Mouse (Mus musculus) cerebellum, adult 8-10 months (tissue): ENCODE measurements around the gene Fth1.
"Not testable (repeated sequence)": the region's sequence is repeated elsewhere in the genome, so short reads cannot be mapped to it uniquely, and the experiment has no call there.

ENCODE experiments used
- DNase-seq: peaks from one replicate; pipeline ENCODE4 v3.0.0; 2022

The Fth1 gene

DNA sequence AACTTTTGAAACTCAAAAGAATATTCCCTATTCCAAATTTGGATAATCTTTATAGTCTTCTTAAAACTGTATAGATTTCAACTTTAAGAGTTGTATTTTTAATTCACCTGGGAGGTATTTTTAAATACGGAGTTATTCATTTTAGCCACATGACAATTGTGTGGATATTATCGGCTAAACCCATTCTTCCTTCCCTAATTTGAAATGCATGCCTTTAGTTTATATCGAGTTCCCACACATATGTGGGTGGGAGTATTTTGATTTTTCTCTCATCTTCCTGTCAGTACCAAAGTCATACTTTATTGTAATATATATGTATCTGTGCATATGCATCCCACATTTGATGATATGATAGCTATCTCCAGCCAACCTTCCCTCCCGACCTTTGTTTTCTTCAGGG, at the start of gene Fth1:
Gene Fth1, plus strand, starts transcription at position 341 of the 400 bp plus-strand sequence.
- DNase-seq = no peak

DNA sequence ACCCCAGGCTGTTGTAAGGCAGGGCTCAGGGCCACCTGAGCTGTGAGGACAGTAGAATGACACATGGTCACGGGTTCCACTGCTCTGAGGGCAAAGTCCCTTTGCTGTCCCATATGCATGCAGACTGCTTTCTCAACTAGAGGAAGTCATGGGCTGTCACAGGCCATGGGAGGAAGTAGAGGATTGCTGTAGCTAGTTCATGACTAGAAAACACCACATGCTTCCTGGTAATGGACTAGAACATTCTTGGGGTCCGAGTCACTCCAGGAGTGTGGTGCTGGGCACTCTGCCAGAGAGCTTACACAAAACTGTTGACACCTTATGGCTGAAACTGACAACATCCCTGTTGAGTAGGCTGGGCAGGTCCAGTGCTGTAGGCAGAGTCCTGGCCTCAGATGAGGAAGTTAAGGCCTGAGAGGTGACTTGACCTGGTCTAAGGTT, 49.2 kb upstream of the Fth1 start:
- not testable (repeated sequence) for DNase-seq

DNA sequence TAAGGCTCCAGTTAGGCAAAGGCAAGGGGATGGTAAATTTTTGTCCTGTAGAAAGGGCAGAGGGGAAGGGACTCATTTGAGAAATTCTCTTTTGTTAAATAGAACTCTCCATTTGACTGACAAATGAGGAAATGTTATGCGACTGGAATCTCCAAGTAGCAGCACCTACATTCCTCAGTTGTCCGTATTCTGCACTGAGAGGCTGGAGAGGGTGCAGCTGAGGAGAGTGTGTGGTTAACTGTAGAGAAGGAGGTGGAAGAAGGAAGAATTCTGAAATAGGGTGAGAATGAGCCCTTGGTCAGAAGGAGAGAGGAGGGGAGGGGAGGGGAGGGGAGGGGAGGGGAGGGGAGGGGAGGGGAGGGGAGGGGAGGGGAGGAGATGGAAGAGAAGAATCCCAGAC, 46.5 kb upstream of the Fth1 start:
- DNase-seq = no peak

DNA sequence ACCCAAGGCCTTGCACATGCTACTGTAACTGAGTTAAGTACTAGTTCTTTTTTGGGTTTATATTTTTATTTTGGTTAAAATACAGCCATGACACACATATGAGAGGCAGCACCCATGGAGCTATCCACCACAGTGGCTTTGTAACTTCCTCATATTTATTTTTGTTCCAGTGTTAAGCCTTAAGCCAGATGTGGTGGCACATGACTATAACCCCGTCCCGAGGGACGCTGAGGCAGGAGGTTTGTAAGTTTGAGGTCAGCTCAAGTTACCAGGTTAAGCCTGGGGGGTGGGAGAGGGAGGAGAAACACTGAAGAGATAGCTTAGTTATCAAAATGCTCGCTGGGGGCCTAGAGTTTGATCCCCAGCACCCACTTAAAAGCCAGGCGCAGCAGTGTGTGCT, 43.8 kb upstream of the Fth1 start:
- no peak for DNase-seq

DNA sequence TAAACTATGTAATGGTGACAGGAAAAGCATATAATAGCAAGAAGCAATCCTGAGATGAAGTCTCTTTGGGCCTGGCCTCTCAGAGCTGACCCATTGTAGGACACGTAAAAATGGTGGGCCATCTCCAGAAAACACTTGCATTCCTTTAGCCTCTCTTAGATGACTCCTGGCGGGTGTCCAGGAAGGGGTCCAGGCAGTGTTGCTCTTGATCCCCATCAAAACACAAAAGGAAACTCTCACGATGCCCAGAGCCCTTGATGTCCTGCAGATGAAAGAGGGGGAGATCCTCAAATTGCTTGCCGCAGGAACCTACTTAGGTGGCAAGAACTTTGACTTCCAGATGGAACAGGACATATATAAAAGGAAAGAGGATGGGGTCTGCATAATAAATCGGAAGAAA, 43.0 kb upstream of the Fth1 start:
- no peak for DNase-seq

DNA sequence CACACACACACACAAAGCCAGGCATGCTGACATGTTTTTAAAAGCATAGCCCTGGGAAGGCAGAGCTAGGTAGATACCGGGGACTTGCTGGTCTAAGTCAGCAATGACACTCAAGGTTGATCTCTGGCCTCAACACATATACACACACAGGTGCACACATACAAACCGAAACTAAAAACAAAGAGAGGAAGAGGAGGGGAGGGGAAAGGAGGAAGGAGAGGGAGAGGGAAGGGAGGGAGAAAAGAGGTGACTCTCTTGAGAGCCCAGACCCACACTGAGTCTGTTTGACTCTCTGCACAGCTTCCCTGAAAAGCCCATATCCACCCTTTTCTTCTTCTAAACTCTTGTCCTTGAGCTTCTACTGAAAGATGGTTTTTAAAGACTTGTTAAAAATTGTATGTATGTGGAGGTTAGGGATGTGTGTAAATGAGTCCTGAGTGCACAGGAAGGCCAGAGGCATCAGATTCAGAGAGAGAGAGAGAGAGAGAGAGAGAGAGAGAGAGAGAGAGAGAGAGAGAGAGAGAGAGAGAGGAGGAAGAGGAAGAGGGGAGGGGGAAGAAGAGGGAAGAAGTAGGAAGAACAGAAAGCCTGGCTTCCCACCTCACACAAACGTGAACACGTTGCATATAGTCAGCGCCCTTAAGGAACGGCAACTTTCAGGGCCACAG, 42.1 kb upstream of the Fth1 start:
- DNase-seq = no peak

DNA sequence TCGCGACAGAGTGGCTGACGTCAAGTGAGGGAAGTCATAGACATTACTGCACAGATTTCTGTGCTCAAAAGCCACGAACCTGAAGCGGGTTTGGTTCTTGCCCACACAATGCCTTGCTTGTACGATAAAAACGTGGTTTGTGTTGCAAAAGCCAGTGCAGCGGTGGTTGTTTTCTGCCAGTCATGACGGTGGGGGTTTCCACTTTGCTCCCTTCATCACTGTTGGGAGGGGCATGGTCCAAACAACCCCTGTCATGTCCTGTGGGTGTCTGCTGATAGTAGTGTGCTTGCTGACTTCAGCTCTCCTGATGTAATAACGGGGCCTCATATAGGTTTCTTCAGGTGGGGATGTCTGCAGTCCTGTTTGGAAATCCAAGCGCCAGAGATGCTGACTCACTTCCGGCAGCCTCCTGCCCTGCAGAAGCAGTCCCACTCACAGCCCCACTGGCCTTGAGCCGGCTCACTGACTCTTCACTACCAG, 41.5 kb upstream of the Fth1 start:
- DNase-seq = no peak

DNA sequence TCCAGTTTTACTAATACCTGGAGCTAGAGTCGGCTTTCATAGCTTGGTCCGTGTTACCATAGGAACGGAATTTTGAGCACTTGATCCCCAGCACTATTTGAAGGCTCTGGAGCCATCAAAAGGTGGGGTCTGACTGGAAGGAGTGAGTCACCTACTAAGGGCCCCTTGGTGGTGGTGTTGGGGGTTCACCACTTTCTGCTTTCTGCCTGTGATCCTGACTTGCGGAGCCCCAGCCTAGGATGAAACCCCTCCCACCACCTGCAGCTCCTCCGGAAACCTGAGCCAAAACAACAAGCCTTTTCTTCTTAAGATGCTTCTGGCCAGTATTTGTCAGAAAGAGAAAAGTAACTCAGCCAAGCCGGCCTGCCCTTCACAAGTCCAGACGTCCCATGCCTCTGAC, 40.6 kb upstream of the Fth1 start:
- DNase-seq = no peak

DNA sequence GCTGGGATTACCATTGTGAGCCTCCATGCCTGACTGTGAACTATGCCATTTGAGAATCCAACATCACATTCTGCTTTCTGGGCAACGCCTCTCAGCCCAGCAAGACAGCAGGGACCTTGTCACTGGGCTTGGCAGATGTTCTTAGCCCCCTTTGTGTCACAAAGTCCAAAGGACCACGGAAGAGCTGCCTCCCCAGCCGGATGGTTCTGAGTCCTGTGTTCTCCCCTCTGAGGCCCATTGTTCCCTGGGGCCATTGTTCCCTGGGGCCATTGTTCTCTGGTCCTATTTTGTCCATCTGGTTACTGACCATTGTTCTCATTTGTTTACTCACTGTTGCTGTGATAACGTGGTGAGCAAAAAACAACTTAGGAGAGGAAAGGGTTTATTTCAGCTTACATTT, 39.5 kb upstream of the Fth1 start:
- no peak for DNase-seq

DNA sequence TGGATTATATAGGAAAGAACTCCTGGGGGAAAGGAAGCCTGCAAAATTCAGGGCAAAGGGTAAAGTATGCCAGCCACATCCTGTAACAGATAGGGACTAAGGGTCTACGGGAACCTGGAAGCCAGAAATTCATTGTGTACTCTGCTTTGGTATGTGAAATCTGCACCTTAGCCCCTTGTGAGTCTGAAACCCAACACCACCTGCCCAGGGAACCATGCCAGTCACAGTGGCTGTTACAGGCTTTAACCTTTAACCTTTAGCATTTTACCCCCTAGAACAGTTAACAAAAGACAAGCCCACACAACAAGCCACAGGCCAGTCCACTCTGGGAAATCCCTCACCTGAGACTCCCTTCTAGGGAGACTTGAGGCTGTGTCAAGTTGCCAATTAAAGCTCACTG, 38.6 kb upstream of the Fth1 start:
- no peak for DNase-seq

DNA sequence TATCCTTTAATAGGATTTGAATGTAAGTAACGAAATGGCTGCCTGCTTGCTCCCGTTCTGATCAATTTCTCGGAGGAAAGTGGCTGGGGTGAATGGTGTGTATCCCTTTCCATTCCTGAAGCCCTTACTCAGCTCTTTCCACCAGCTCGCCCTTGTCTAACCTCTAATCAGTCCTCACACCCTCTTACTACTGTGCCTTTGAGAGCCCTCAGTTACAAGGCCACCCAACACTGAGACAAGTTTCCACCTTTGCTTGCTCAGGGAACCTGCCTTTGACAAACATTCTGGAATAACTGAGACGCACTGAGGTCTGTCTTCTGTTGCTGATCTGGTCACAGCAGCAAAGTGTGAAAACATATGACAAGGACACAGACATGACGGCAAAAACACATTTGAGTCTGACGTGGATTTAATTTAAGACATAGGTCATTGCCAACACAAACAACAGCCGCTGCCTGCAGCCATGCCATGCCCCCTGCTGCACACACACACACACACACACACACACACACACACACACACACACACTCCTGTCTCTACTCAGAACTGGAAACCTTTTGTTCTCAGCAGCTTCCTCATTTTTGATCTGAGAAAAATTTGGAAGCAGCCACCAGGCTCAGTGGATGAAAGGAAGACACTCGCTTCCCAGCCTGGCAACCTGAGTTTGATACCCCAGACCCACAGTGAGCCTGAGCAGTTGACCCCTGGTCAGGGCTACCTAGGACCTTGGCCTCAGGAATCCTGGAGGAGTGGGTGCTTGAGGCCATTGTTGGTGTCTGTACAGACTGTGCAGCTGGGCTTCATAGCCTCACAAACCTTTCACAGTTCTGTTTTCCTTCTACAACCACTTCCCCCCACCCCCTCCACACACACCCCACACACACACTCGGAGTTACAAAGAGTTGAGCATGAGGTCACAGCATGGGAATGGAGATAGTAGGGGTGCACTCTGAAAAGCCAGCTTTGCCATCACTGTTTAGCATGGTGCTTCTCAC, 37.6 kb upstream of the Fth1 start:
- DNase-seq = no peak

DNA sequence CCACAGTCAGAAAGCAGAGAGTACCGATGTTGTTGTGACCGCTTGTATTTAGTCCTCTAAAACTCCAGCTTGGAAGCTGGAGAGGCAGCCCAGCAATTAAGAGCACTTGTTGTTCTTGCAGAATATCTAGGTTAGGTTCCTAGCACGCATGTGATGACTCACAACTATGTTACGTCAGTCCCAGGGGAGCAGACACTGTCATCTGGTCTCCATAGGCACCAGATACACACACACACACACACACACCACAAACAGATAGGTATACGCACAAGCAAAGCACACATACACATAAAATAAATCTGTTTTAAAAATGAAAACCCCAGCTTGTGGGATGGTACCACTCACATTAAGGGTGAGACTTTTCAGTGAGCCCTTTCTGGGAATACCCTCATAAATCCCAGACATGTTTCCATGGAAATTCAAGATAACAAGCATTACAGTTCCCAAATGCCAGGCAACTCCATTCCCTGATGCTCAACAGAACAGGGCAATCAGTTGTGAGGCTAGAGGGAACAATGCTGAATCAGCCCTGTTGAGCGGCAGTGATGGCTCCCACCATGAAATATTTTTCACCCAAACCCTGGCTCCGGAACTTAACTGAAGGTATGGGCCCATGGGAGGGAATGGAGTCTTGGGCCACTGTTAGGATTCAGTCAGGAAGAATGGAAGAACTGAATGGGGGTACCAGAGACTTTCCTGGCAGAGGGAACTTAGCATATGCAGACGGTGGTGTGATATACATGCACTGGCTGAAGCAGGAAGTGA, 34.4 kb upstream of the Fth1 start:
- DNase-seq = no peak

DNA sequence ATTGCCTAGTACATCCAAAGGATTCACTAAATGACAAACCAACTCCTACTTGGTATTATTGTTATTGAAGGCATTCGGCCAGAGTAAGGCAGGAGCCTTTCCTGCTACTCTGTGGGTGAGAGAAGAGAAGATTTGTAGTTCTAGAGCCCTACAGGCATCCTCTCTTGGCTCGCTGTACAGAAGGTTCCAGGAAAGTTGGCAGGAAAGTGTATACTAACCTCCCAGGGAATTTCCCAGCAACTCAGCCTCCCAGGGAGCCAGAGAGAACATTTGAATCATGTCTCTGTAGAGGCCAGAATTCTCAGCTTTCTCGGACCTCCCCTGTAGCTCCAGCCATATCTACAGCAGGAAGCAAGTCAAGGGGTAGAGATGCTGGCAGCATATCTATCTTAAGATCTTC, 33.4 kb upstream of the Fth1 start:
- DNase-seq = no peak

DNA sequence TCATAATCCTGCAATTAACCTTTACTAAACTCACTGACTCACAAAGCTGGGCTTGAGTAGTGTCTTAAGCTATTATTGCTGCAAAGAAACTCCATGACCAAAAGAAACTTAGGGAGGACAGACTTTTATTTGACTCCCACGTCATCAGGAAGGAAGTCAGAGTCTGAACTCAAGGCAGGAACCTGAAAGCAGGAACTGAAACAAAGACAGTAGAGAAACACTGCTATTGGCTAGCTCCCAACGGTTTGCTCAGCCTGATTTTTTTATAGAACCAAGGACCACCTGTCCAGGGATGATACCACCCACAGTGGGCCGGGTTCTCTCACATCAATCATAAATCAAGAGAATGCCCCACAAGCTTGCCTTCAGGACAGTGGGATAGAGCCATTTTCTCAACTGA, 28.0 kb upstream of the Fth1 start:
- no peak for DNase-seq

DNA sequence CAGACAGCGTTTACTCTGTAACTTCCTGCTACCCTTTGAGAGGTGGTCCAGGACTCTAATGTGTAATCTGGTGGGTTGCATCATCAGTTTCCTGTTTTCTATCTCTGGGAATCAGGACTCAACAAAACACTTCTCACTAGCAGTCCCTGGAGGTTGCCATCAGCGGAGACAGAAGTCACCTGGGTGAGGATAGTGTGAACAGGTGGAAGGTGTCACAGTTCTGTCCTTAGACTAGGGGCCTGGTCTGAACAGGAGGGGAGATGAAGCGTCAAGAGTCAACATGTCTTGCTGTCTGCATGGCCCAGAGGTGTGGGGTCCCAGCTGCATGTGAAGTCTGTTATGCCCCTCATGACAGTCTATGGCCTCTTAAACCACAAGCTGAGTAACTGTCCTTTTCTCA, 27.5 kb upstream of the Fth1 start:
- no peak for DNase-seq

DNA sequence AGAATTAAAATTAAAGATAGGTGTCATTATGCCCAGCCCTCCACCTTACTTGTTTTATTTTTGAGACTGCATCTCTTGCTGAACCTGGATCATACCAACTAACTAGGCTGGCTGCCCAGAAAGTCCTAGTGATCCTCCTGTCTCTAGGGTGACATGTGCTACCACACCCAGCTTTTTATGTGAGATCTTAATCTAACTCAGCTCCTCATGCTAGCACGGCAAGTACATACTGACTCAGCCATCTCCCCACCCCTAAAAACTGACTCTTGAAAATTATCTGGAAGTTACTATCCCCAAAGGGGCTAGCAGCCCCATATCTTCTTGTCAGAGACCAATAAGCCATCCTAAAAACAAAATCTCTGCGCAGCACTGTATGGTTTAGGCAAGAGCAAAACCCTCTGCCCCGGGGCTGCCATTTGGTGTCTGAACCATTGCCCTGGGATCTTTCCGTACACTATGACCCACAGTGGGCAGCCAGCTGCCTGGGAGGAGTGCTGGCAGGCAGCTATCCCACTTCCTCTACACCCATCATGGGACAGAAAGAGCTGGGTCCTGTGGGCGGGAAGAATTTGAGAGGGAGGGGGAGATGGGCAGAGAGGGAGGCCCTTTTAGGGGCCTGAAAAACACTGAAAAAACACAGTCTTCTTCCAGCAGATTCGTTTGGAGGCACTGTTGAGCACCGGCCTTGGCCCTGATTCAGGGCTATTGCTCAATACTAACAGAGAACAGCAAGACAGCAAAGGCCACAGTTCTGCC, 26.2 kb upstream of the Fth1 start:
- DNase-seq = no peak

DNA sequence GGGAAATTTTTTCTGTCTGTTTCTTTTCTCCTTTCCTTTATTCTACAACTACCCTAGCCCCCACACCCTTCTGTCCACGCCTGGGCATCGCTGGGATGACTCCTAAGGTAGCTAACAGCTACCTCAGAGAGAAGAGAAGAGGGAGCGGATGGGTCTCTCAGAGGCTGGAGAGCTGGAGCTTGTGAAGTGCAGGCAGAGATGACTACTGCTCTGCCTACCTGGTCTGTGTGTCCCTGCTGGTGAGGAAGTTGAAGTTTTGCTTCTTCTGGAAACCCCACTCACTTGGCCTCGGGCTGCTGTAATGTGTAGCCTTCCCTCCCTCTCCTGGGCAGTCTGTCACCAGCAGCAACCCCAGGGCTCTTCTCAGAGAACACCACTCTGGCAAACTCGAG, 25.6 kb upstream of the Fth1 start:
- DNase-seq = no peak

DNA sequence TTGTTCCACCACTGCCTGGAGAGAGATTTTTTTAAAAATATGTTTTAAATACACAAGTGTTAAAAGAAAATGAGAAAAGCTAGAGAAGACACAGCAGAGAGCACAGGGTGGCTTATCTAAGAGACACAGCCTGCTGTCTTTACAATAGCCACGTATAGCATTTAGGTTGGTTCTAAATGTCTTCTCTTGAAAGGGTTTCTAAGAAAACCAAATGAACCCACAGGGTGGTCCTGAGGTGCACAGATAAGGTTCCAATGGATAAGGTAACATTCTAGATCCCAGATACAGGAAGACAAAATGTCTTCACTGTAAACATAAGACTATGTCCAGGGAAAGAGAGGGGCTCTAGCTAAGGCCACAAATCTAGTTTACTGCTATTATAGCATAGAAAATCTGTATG, 25.0 kb upstream of the Fth1 start:
- no peak for DNase-seq

DNA sequence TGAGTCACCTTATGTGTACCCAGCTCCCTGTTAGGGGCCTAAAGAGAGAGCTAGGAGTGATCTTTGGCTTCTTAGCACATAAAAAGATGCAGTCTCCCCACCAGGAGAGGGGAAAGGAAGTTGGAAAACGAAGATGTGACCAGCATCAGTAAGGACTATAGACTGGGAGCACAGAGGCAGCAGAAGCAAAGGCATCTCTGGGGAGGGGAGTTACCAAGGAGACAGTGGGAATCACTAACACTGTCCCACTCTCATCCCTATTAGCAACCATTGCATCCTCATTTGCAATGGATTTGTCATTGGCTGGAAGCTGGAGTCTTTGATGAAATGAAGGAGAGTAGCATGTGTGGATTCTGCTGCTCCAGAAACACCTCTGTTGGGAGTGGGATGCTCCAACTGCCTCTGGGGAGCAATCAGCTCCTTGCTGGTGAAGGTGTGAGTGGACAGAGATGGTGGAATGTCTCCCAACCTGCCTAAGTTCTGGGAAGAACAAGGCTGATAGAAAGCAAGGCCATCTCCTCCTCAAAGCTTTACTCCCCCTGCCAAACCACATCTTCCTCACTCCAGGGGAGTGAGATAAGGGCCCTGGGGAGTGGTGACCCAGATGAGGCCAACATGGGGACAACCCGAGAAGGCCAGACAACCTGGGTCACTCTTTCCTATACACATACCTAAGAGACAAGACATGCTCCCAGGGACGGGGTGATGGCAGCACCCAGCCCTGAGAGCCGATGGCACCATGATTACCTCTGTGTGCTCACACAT, 23.6 kb upstream of the Fth1 start:
- no peak for DNase-seq

DNA sequence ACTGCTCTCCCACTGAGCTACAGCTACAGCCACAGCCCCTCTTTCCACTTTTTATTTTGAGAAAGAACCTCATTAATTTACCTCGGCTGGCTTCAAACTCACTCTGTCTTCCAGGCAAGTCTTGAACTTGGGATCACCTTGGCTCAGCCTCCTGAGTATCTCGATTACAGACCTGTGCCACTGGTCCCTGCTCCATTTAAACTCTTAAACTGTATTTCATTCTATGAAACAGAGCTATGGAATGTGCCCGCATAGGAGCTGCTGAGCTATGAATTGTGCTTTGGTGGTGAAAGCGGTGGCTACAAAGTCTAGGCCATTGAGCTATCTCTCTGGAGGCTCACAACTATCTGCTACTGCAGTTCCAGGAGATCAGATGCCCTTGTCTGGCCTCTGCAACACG, 22.4 kb upstream of the Fth1 start:
- no peak for DNase-seq

DNA sequence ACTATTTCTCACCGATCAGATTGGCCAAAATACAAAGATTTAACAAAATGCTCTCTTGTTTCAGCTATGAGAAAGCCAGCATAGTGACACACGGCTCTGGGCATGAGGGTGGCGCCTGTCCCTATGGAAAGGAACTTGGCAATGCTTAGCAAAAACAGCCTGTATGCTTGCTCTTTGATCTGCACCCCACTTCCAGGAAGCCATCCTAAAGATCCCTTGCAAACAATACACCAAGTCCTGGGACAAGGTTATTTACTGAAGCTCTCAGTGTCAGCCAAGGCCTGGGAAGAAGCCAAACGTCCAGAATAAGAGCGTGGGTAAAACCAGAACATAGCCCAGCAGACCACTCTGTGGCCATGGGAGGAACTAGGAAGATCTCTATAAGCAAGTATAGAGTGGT, 19.6 kb upstream of the Fth1 start:
- no peak for DNase-seq
